Mouse (Mus musculus): ENCODE data around the gene Hmgb1. TPM values are rescaled to one million over a fixed set of nuclear protein-coding genes. Genes with fewer than 3 reads are reported as not detected.

The Hmgb1 gene
- polyA plus RNA-seq, 1 experiment, result 88.6 TPM

GRCm38 (mm10) chr5:149212806-149213205 lies 28.5 kb upstream of the Hmgb1 start:
- Histone ChIP-seq H3K27me3 (ENCODE audit: control insufficient read depth, insufficient read depth, insufficient read length) (no peaks in the 10 kb centered on the region), H3K36me3 (ENCODE audit: control insufficient read depth, insufficient read depth) (peaks cover 63% of the 10 kb centered on the region), H3K4me3 (no peak overlapping the region), H3K4me2 (ENCODE audit: low read depth) (no peak overlapping the region), H3ac (ENCODE audit: control insufficient read depth, insufficient read length) (no peak overlapping the region), H3K79me2 (ENCODE audit: control insufficient read depth, insufficient read depth) (peaks cover 1% of the 10 kb centered on the region)
- TF ChIP-seq MYOG (IDR thresholded peaks at IDR 0.05; ENCODE audit: control insufficient read depth in 1 of 3, insufficient read depth in 1 of 3, insufficient read length in 2 of 3, low read depth in 2 of 3) (no peak), MYOD1 (IDR thresholded peaks at IDR 0.05; ENCODE audit: control insufficient read depth in 1 of 3, insufficient read length in 2 of 3, low read depth in 2 of 3) (no peak), REST (IDR thresholded peaks at IDR 0.05; ENCODE audit: insufficient read depth, insufficient read length) (no peak), TCF3 (IDR thresholded peaks at IDR 0.05; ENCODE audit: insufficient read length, low read depth) (no peak), POLR2A (IDR thresholded peaks at IDR 0.05; ENCODE audit: insufficient read length, low read depth) (no peak), CEBPB (IDR thresholded peaks at IDR 0.05; ENCODE audit: insufficient read depth, poor library complexity, severe bottlenecking) (no peak), USF1 (IDR thresholded peaks at IDR 0.05; ENCODE audit: low read depth) (no peak), TCF12 (IDR thresholded peaks at IDR 0.05; ENCODE audit: insufficient read depth, poor library complexity, severe bottlenecking) (no peak), POLR2AphosphoS2 (IDR thresholded peaks at IDR 0.05; ENCODE audit: insufficient read length, low read depth) (no peak), SRF (IDR thresholded peaks at IDR 0.05; ENCODE audit: control insufficient read depth, insufficient read length, low read depth) (no peak), MAX (IDR thresholded peaks at IDR 0.05; ENCODE audit: low read depth) (no peak), E2F4 (IDR thresholded peaks at IDR 0.05; ENCODE audit: insufficient read depth) (no peak)

- Histone ChIP-seq H3K79me2 (ENCODE audit: control insufficient read depth, insufficient read depth) (peaks cover 15% of the 10 kb centered on the region), H3K4me2 (ENCODE audit: low read depth) (no peak overlapping the region), H3ac (ENCODE audit: control insufficient read depth, insufficient read length) (no peak overlapping the region), H3K4me3 (no peak overlapping the region), H3K27me3 (ENCODE audit: control insufficient read depth, insufficient read depth, insufficient read length) (no peaks in the 10 kb centered on the region), H3K36me3 (ENCODE audit: control insufficient read depth, insufficient read depth) (peaks cover 57% of the 10 kb centered on the region)
- TF ChIP-seq SRF (IDR thresholded peaks at IDR 0.05; ENCODE audit: control insufficient read depth, insufficient read length, low read depth) (no peak), CEBPB (IDR thresholded peaks at IDR 0.05; ENCODE audit: insufficient read depth, poor library complexity, severe bottlenecking) (no peak), TCF12 (IDR thresholded peaks at IDR 0.05; ENCODE audit: insufficient read depth, poor library complexity, severe bottlenecking) (no peak), REST (IDR thresholded peaks at IDR 0.05; ENCODE audit: insufficient read depth, insufficient read length) (no peak), MYOG (IDR thresholded peaks at IDR 0.05; ENCODE audit: control insufficient read depth in 1 of 3, insufficient read depth in 1 of 3, insufficient read length in 2 of 3, low read depth in 2 of 3) (no peak), TCF3 (IDR thresholded peaks at IDR 0.05; ENCODE audit: insufficient read length, low read depth) (no peak), USF1 (IDR thresholded peaks at IDR 0.05; ENCODE audit: low read depth) (no peak), POLR2A (IDR thresholded peaks at IDR 0.05; ENCODE audit: insufficient read length, low read depth) (no peak), E2F4 (IDR thresholded peaks at IDR 0.05; ENCODE audit: insufficient read depth) (no peak), MAX (IDR thresholded peaks at IDR 0.05; ENCODE audit: low read depth) (no peak), POLR2AphosphoS2 (IDR thresholded peaks at IDR 0.05; ENCODE audit: insufficient read length, low read depth) (no peak), MYOD1 (IDR thresholded peaks at IDR 0.05; ENCODE audit: control insufficient read depth in 1 of 3, insufficient read length in 2 of 3, low read depth in 2 of 3) (no peak)
Measured at GRCm38 (mm10) chr5:149211041-149211440, 26.8 kb upstream of the Hmgb1 start.

GRCm38 (mm10) chr5:149209328-149209727 lies 25.0 kb upstream of the Hmgb1 start:
- peaks cover 50% of the 10 kb centered on the region for H3K36me3 ChIP-seq (ENCODE audit: control insufficient read depth, insufficient read depth)
- peaks cover 15% of the 10 kb centered on the region for H3K79me2 ChIP-seq (ENCODE audit: control insufficient read depth, insufficient read depth)
- H3K4me3 ChIP-seq, result no peak overlapping the region
- no peak overlapping the region for H3ac ChIP-seq (ENCODE audit: control insufficient read depth, insufficient read length)
- H3K4me2 ChIP-seq (ENCODE audit: low read depth), result peak overlapping the region; percentile 9
- no peak for TF ChIP-seq TCF3 (IDR thresholded peaks at IDR 0.05; ENCODE audit: insufficient read length, low read depth)
- TF ChIP-seq MYOD1 (IDR thresholded peaks at IDR 0.05; ENCODE audit: control insufficient read depth in 1 of 3, insufficient read length in 2 of 3, low read depth in 2 of 3), result peak in 1 of 3 experiments; percentile 4
- H3K27me3 ChIP-seq (ENCODE audit: control insufficient read depth, insufficient read depth, insufficient read length), result no peaks in the 10 kb centered on the region

DNA sequence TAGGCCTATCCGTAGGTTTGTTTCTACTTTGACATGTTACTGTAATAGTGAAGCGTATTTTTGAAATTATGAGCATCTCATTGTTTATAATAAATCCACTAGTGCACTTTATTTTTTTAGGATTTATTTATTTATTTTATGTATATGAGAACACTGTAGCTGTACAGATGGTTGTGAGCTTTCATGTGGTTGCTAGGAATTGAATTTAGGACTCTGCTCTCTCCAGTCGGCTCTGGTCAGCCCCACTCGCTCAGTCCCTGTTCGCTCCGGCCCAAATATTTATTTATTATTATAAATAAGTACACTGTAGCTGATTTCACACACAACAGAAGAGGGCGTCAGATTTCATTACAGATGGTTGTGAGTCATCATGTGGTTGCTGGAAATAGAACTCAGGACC lies 24.5 kb upstream of the Hmgb1 start:
- Histone ChIP-seq H3K36me3 (ENCODE audit: control insufficient read depth, insufficient read depth) (peaks cover 46% of the 10 kb centered on the region), H3K4me3 (no peak overlapping the region), H3K4me2 (ENCODE audit: low read depth) (no peak overlapping the region), H3ac (ENCODE audit: control insufficient read depth, insufficient read length) (no peak overlapping the region), H3K27me3 (ENCODE audit: control insufficient read depth, insufficient read depth, insufficient read length) (no peaks in the 10 kb centered on the region), H3K79me2 (ENCODE audit: control insufficient read depth, insufficient read depth) (peaks cover 15% of the 10 kb centered on the region)
- TF ChIP-seq REST (IDR thresholded peaks at IDR 0.05; ENCODE audit: insufficient read depth, insufficient read length) (no peak), TCF12 (IDR thresholded peaks at IDR 0.05; ENCODE audit: insufficient read depth, poor library complexity, severe bottlenecking) (no peak), MYOD1 (IDR thresholded peaks at IDR 0.05; ENCODE audit: control insufficient read depth in 1 of 3, insufficient read length in 2 of 3, low read depth in 2 of 3) (no peak), SRF (IDR thresholded peaks at IDR 0.05; ENCODE audit: control insufficient read depth, insufficient read length, low read depth) (no peak), MAX (IDR thresholded peaks at IDR 0.05; ENCODE audit: low read depth) (no peak), USF1 (IDR thresholded peaks at IDR 0.05; ENCODE audit: low read depth) (no peak), MYOG (IDR thresholded peaks at IDR 0.05; ENCODE audit: control insufficient read depth in 1 of 3, insufficient read depth in 1 of 3, insufficient read length in 2 of 3, low read depth in 2 of 3) (no peak), POLR2A (IDR thresholded peaks at IDR 0.05; ENCODE audit: insufficient read length, low read depth) (no peak), CEBPB (IDR thresholded peaks at IDR 0.05; ENCODE audit: insufficient read depth, poor library complexity, severe bottlenecking) (no peak), TCF3 (IDR thresholded peaks at IDR 0.05; ENCODE audit: insufficient read length, low read depth) (no peak), POLR2AphosphoS2 (IDR thresholded peaks at IDR 0.05; ENCODE audit: insufficient read length, low read depth) (no peak), E2F4 (IDR thresholded peaks at IDR 0.05; ENCODE audit: insufficient read depth) (no peak)

- Histone ChIP-seq H3K27me3 (ENCODE audit: control insufficient read depth, insufficient read depth, insufficient read length) (no peaks in the 10 kb centered on the region), H3K36me3 (ENCODE audit: control insufficient read depth, insufficient read depth) (peaks cover 40% of the 10 kb centered on the region), H3K4me2 (ENCODE audit: low read depth) (no peak overlapping the region), H3K79me2 (ENCODE audit: control insufficient read depth, insufficient read depth) (peaks cover 15% of the 10 kb centered on the region), H3K4me3 (no peak overlapping the region), H3ac (ENCODE audit: control insufficient read depth, insufficient read length) (no peak overlapping the region)
- TF ChIP-seq USF1 (IDR thresholded peaks at IDR 0.05; ENCODE audit: low read depth) (no peak), CEBPB (IDR thresholded peaks at IDR 0.05; ENCODE audit: insufficient read depth, poor library complexity, severe bottlenecking) (no peak), REST (IDR thresholded peaks at IDR 0.05; ENCODE audit: insufficient read depth, insufficient read length) (no peak), POLR2AphosphoS2 (IDR thresholded peaks at IDR 0.05; ENCODE audit: insufficient read length, low read depth) (no peak), TCF12 (IDR thresholded peaks at IDR 0.05; ENCODE audit: insufficient read depth, poor library complexity, severe bottlenecking) (no peak), POLR2A (IDR thresholded peaks at IDR 0.05; ENCODE audit: insufficient read length, low read depth) (no peak), MYOG (IDR thresholded peaks at IDR 0.05; ENCODE audit: control insufficient read depth in 1 of 3, insufficient read depth in 1 of 3, insufficient read length in 2 of 3, low read depth in 2 of 3) (no peak), MYOD1 (IDR thresholded peaks at IDR 0.05; ENCODE audit: control insufficient read depth in 1 of 3, insufficient read length in 2 of 3, low read depth in 2 of 3) (no peak)
Measured at GRCm38 (mm10) chr5:149207661-149208060, 23.4 kb upstream of the Hmgb1 start.
